ENCODE assay signal across 17 mouse cellular contexts in the genomic region with DNA sequence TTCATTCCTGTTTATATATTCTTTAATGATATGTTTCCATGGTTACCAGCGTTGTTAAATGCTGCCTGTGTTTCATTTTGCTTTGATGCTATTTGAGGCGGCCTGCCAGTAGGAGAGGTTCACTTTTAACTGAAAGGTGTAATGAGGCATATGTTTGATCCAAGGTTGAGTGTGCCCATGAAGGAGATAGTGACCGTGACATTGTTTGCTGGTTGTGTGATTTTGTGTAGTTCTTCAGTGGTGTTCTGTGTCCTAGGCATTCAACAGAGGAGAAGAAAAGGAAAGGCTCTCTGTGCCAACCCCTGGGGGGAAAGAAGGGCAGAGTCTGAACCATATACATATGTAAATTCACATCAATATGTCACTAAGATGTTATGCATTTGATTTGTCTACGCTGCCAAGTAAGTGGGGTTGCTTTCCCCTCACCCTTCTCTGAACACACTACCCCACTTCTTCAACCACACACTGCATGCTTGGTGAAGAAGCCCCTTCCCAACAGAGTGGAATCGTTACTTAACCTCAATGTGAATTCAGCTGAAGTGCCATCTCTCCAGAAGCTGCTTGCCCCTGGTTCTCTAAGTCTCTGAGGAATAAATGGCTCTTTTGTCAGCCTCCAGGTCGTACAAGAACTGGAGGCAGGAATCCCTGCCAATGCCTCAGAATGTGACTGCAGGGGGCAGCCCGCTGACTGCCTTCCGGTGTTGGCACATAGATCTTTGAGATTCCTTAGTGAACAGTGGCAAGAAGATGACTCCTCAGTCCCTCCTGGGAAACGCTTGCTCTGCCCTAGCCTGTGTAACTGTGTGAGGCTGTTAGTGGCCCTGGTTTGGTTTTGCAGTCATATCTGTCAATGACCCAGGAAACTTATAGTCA.
DNase-seq lines count a peak whose midpoint lies in the region; ATAC-seq lines count a peak whose summit lies in the region.
"Had no signal": no experiment of that assay in that cellular context is flagged by ENCODE, and none has a peak within 500 bp of the region (broad histone marks: within the 10 kb centered on the region; RNA-seq: fewer than 3 reads in every experiment).

No protein-coding gene starts in this region.

- H3K27me3 ChIP-seq in neural tube, embryonic 12.5 days (replicated peaks) = no peaks in the 10 kb centered on the region
- H3K27me3 ChIP-seq in midbrain, embryonic 12.5 days = no peaks in the 10 kb centered on the region
- H3K27me3 ChIP-seq in intestine, embryonic 15.5 days (replicated peaks) = no peaks in the 10 kb centered on the region
- H3K27me3 ChIP-seq: CH12.LX; embryonic facial prominence, embryonic 12.5 days; heart, embryonic 13.5 days; liver, embryonic 15.5 days had no signal

- H3K4me1 ChIP-seq in neural tube, embryonic 12.5 days = peaks cover 4% of the 10 kb centered on the region
- peaks cover 8% of the 10 kb centered on the region for H3K4me1 ChIP-seq in midbrain, embryonic 12.5 days
- H3K4me1 ChIP-seq in intestine, embryonic 15.5 days (replicated peaks) = no peaks in the 10 kb centered on the region
- H3K4me1 ChIP-seq: embryonic facial prominence, embryonic 12.5 days; heart, embryonic 13.5 days; liver, embryonic 15.5 days had no signal

- 48% methylated on average over 9 of the region's 9 CpGs for WGBS in neural tube, embryonic 12.5 days
- WGBS in midbrain, embryonic 12.5 days = 48% methylated on average over 9 of the region's 9 CpGs
- WGBS in intestine, embryonic 15.5 days = 67% methylated on average over 9 of the region's 9 CpGs

- no peak overlapping the region for H3K9ac ChIP-seq in neural tube, embryonic 12.5 days
- no peak overlapping the region for H3K9ac ChIP-seq in midbrain, embryonic 12.5 days (replicated peaks)
- no peak overlapping the region for H3K9ac ChIP-seq in intestine, embryonic 15.5 days
- H3K9ac ChIP-seq: embryonic facial prominence, embryonic 12.5 days; heart, embryonic 13.5 days; liver, embryonic 15.5 days had no signal

- no peaks in the 10 kb centered on the region for H3K9me3 ChIP-seq in neural tube, embryonic 12.5 days
- no peaks in the 10 kb centered on the region for H3K9me3 ChIP-seq in midbrain, embryonic 12.5 days
- no peaks in the 10 kb centered on the region for H3K9me3 ChIP-seq in intestine, embryonic 15.5 days
- H3K9me3 ChIP-seq: embryonic facial prominence, embryonic 12.5 days; heart, embryonic 13.5 days; liver, embryonic 15.5 days had no signal

- no peak overlapping the region for H3K4me3 ChIP-seq in neural tube, embryonic 12.5 days
- no peak overlapping the region for H3K4me3 ChIP-seq in midbrain, embryonic 12.5 days
- no peak overlapping the region for H3K4me3 ChIP-seq in intestine, embryonic 15.5 days (replicated peaks)
- H3K4me3 ChIP-seq: embryonic facial prominence, embryonic 12.5 days; heart, embryonic 13.5 days; liver, embryonic 15.5 days; myocyte had no signal

- ATAC-seq in cerebellum, adult (ENCODE audit: insufficient number of reproducible peaks, low FRiP score, low TSS enrichment) = peak; percentile 31; the same call in 1 of the 2 replicates
- ATAC-seq in neural tube, embryonic 12.5 days (ENCODE audit: low FRiP score, low read depth) = peak; percentile 37; the same call in 1 of the 2 replicates
- ATAC-seq in midbrain, embryonic 12.5 days (ENCODE audit: low FRiP score, low read depth) = peak; percentile 49
- ATAC-seq in intestine, embryonic 15.5 days = no peak

- DNase-seq in cerebellum, adult 11 months = no peak
- no peak for DNase-seq in neural tube, embryonic 10.5 days (ENCODE audit: extremely low spot score, low spot score)
- DNase-seq in lung, adult 18-20 months = no peak
- DNase-seq in left cerebral cortex, adult 9 months (ENCODE audit: low spot score in 2 of 2) = no peak
- DNase-seq: gastrocnemius, postnatal 36 days; kidney, postnatal 10 days; right cerebral cortex, postnatal 4 days; thymus, postnatal 14 days had no signal

- no peak overlapping the region for H3K4me2 ChIP-seq in neural tube, embryonic 12.5 days (replicated peaks)
- no peak overlapping the region for H3K4me2 ChIP-seq in midbrain, embryonic 12.5 days (replicated peaks)
- no peak overlapping the region for H3K4me2 ChIP-seq in intestine, embryonic 15.5 days (replicated peaks)
- H3K4me2 ChIP-seq: embryonic facial prominence, embryonic 12.5 days; heart, embryonic 13.5 days; liver, embryonic 15.5 days had no signal

- no peak overlapping the region for H3K27ac ChIP-seq in neural tube, embryonic 12.5 days
- no peak overlapping the region for H3K27ac ChIP-seq in midbrain, embryonic 12.5 days (replicated peaks)
- H3K27ac ChIP-seq in intestine, embryonic 15.5 days = no peak overlapping the region
- H3K27ac ChIP-seq: embryonic facial prominence, embryonic 12.5 days; heart, embryonic 13.5 days; liver, embryonic 15.5 days had no signal

- H3K36me3 ChIP-seq in neural tube, embryonic 12.5 days = no peaks in the 10 kb centered on the region
- no peaks in the 10 kb centered on the region for H3K36me3 ChIP-seq in midbrain, embryonic 12.5 days
- no peaks in the 10 kb centered on the region for H3K36me3 ChIP-seq in intestine, embryonic 15.5 days
- H3K36me3 ChIP-seq: embryonic facial prominence, embryonic 12.5 days; heart, embryonic 13.5 days; liver, embryonic 15.5 days had no signal
